Mouse (Mus musculus) C2C12 (cell line): Measurements from ENCODE around the gene Myo5a. TPM values are rescaled to one million over a fixed set of nuclear protein-coding genes. Genes with fewer than 3 reads are reported as not detected.

Experiments
- H3K27me3 ChIP-seq: one replicate; pipeline ENCODE4 v1.6.1; 2011; ENCODE audit not compliant: control insufficient read depth, insufficient read depth, insufficient read length
- H3K36me3 ChIP-seq: one replicate; pipeline ENCODE4 v1.6.1; 2011; ENCODE audit not compliant: control insufficient read depth, insufficient read depth
- H3K4me3 ChIP-seq: one replicate; pipeline ENCODE4 v1.5.1; 2011; ENCODE audit warnings: mild to moderate bottlenecking, control low read depth; ENCODE audit not compliant: poor library complexity, insufficient read depth, severe bottlenecking
- H3K79me2 ChIP-seq: one replicate; pipeline ENCODE4 v1.6.1; 2011; ENCODE audit not compliant: control insufficient read depth, insufficient read depth
- H3K79me3 ChIP-seq: one replicate; pipeline ENCODE4 v1.6.1; 2011; ENCODE audit warnings: low read depth, control low read depth
- H3ac ChIP-seq: one replicate; pipeline ENCODE3; 2011; ENCODE audit warnings: low read depth; ENCODE audit not compliant: control insufficient read depth, insufficient read length
- CEBPB ChIP-seq: IDR thresholded peaks from one replicate; pipeline ENCODE4 v1.6.1; 2011; ENCODE audit warnings: low read depth, mild to moderate bottlenecking, control low read depth, moderate library complexity
- CTCF ChIP-seq: IDR thresholded peaks from one replicate; pipeline ENCODE4 v1.5.1; 2011; ENCODE audit not compliant: control insufficient read depth, insufficient read depth, insufficient read length
- FOSL1 ChIP-seq: IDR thresholded peaks from one replicate; pipeline ENCODE4 v1.8.0; 2011; ENCODE audit warnings: mild to moderate bottlenecking, low read length; ENCODE audit not compliant: poor library complexity, insufficient read depth, severe bottlenecking
- MAX ChIP-seq: IDR thresholded peaks from one replicate; pipeline ENCODE4 v1.6.1; 2011; ENCODE audit warnings: mild to moderate bottlenecking, control low read depth
- MYOD1 ChIP-seq: IDR thresholded peaks from one replicate; pipeline ENCODE4 v1.6.1; 2011; ENCODE audit warnings: low read depth; ENCODE audit not compliant: control insufficient read depth, insufficient read length
- MYOG ChIP-seq: IDR thresholded peaks from one replicate; pipeline ENCODE4 v1.6.1; 2011; ENCODE audit not compliant: control insufficient read depth, insufficient read length; ENCODE audit errors: extremely low read depth
- USF1 ChIP-seq: IDR thresholded peaks from one replicate; pipeline ENCODE4 v1.6.1; 2011; ENCODE audit warnings: low read depth, mild to moderate bottlenecking, control low read depth, moderate library complexity
- polyA plus RNA-seq: library from polyadenylated mRNA; unstranded; fragments of >200 nt; fragmentation: generic; extraction: Trizol; gene quantifications from one replicate; pipeline ENCODE4 v1.2.1, GENCODE M21; 2012; ENCODE audit warnings: missing spikeins

The Myo5a gene
- polyA plus RNA-seq, 1 experiment = 30.2 TPM

DNA sequence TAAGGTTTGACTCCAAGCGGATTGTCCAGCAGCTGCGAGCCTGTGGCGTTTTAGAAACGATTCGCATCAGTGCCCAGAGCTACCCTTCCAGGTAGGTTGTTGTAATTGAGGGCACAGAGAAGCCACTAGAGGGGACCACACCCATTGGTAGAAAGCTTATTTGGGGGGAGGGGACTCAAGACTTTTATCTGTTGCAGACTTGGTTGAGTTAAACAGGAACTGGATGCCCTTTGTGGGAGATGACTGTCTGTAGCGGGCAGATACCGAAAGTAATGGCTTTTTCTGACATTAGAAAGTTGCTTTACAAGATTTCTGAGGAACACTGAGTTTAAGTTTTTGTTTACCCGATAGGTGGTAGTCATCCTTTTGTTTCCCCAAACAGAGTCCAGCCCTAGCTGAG lies 200.7 kb downstream of the Myo5a start:
- H3K79me3 ChIP-seq = no peaks in the 10 kb centered on the region
- H3K36me3 ChIP-seq = no peaks in the 10 kb centered on the region
- H3ac ChIP-seq = no peak overlapping the region
- no peak for TF ChIP-seq USF1
- no peak for TF ChIP-seq FOSL1
- TF ChIP-seq CTCF = no peak
- no peak for TF ChIP-seq CEBPB
- no peak for TF ChIP-seq MYOG
- TF ChIP-seq MYOD1 = no peak
- TF ChIP-seq MAX = no peak
- H3K4me3 ChIP-seq = no peak overlapping the region
- no peaks in the 10 kb centered on the region for H3K79me2 ChIP-seq
- no peaks in the 10 kb centered on the region for H3K27me3 ChIP-seq

Other genes with a start within 250 kb of the Myo5a start
- 0.01 TPM for gene Onecut1, start 209.1 kb upstream of the Myo5a start, polyA plus RNA-seq
- gene Fam214a, start 118.1 kb upstream of the Myo5a start, polyA plus RNA-seq = 1.1 TPM
- gene Arpp19, start 33.4 kb upstream of the Myo5a start, polyA plus RNA-seq = 232 TPM
- gene Myo5c, start 161.0 kb downstream of the Myo5a start, polyA plus RNA-seq = 0.01 TPM
- 7.2 TPM for gene Gnb5, start 235.3 kb downstream of the Myo5a start, polyA plus RNA-seq